In genomic region chr9:31243306-31243938, GRCm38 (mm10) we compare ENCODE assay signal across 14 mouse cellular contexts. TPM values are rescaled to one million over a fixed set of nuclear protein-coding genes. Genes with fewer than 3 reads are reported as not detected.
DNase-seq lines count a peak whose midpoint lies in the region; ATAC-seq lines count a peak whose summit lies in the region.
"Had no signal": no experiment of that assay in that cellular context is flagged by ENCODE, and none has a peak within 500 bp of the region (broad histone marks: within the 10 kb centered on the region; RNA-seq: fewer than 3 reads in every experiment).

No protein-coding gene starts in this region.

- no peaks in the 10 kb centered on the region for H3K36me3 ChIP-seq in heart, embryonic 12.5 days
- H3K36me3 ChIP-seq in splenic B cell, adult 2 months (ENCODE audit: control insufficient read depth, insufficient read depth, low read length, poor library complexity, severe bottlenecking): no peaks in the 10 kb centered on the region
- H3K36me3 ChIP-seq in intestine, embryonic 15.5 days: no peaks in the 10 kb centered on the region
- H3K36me3 ChIP-seq: limb, embryonic 13.5 days; lung, embryonic 15.5 days had no signal

- H3K4me3 ChIP-seq in heart, embryonic 12.5 days: no peak overlapping the region
- H3K4me3 ChIP-seq in intestine, embryonic 15.5 days (replicated peaks): no peak overlapping the region
- H3K4me3 ChIP-seq: limb, embryonic 13.5 days; lung, embryonic 15.5 days had no signal

- 0 out of 2 replicates have a peak, but pooled peaks cover 5% of the 10 kb centered on the region for H3K9me3 ChIP-seq in heart, embryonic 12.5 days (replicated peaks)
- no peaks in the 10 kb centered on the region for H3K9me3 ChIP-seq in intestine, embryonic 15.5 days
- H3K9me3 ChIP-seq: limb, embryonic 13.5 days; lung, embryonic 15.5 days had no signal

- ATAC-seq in heart, embryonic 12.5 days (ENCODE audit: insufficient number of reproducible peaks, low FRiP score): no peak
- 0 out of 2 replicates have a peak, but pooled peaks have one; percentile 40 for ATAC-seq in erythroblast, adult 5-6 weeks (replicated peaks; ENCODE audit: low FRiP score, poor library complexity, severe bottlenecking)
- ATAC-seq in intestine, embryonic 15.5 days: no peak
- ATAC-seq: forebrain, embryonic 14.5 days had no signal

- H3K27ac ChIP-seq in heart, embryonic 12.5 days (ENCODE audit: poor library complexity, severe bottlenecking): no peak overlapping the region
- H3K27ac ChIP-seq in intestine, embryonic 15.5 days: no peak overlapping the region
- H3K27ac ChIP-seq: limb, embryonic 13.5 days; lung, embryonic 15.5 days had no signal

- no peak overlapping the region for H3K4me2 ChIP-seq in heart, embryonic 12.5 days
- no peak overlapping the region for H3K4me2 ChIP-seq in intestine, embryonic 15.5 days (replicated peaks)
- H3K4me2 ChIP-seq: limb, embryonic 13.5 days; lung, embryonic 15.5 days had no signal

- H3K9ac ChIP-seq in heart, embryonic 12.5 days: no peak overlapping the region
- H3K9ac ChIP-seq in intestine, embryonic 15.5 days: no peak overlapping the region
- H3K9ac ChIP-seq: limb, embryonic 13.5 days; lung, embryonic 15.5 days had no signal

- H3K27me3 ChIP-seq in heart, embryonic 12.5 days (replicated peaks): no peaks in the 10 kb centered on the region
- no peaks in the 10 kb centered on the region for H3K27me3 ChIP-seq in splenic B cell, adult 2 months (ENCODE audit: control insufficient read depth, insufficient read depth, low read length, poor library complexity, severe bottlenecking)
- H3K27me3 ChIP-seq in intestine, embryonic 15.5 days (replicated peaks): no peaks in the 10 kb centered on the region
- H3K27me3 ChIP-seq: limb, embryonic 13.5 days; lung, embryonic 15.5 days had no signal

- WGBS in heart, embryonic 12.5 days: 71% methylated on average over 18 of the region's 18 CpGs
- WGBS in intestine, embryonic 15.5 days: 52% methylated on average over 18 of the region's 18 CpGs

- peak; percentile 76 for DNase-seq in heart, adult 11 months
- peak; percentile 27 for DNase-seq in urinary bladder, postnatal 14 days (ENCODE audit: low spot score)
- no peak for DNase-seq in urinary bladder, postnatal 4 days (ENCODE audit: low spot score in 2 of 2)
- DNase-seq in splenic B cell, adult 2 months (ENCODE audit: low read depth, low spot score): peak; percentile 56
- no peak for DNase-seq in frontal cortex, adult 2 months (ENCODE audit: extremely low spot score in 1 of 2, low spot score in 1 of 2)
- DNase-seq: gastrocnemius, postnatal 36 days; heart, postnatal 4 days; kidney, adult 8-10 months had no signal

- H3K4me1 ChIP-seq in heart, embryonic 12.5 days (replicated peaks): peaks cover 11% of the 10 kb centered on the region
- H3K4me1 ChIP-seq in intestine, embryonic 15.5 days (replicated peaks): no peaks in the 10 kb centered on the region; the same call in 1 of the 2 replicates
- H3K4me1 ChIP-seq: limb, embryonic 13.5 days had no signal

RNA-seq across cellular contexts. Expression of gene Aplp2, which starts 31.8 kb away (rescaled TPM):
- polyA plus RNA-seq in heart, embryonic 12.5 days (2016; fragmentation: Nextera tagmentation; extraction: Ambion mirVana): 344 and 358 TPM in 2 replicates
- 117 and 165 TPM in 2 replicates for total RNA-seq in erythroblast, adult 5-6 weeks (2015; ENCODE audit: low replicate concordance)
- 209 and 318 TPM in 2 replicates for total RNA-seq in erythroblast, adult 5-6 weeks (2017; ENCODE audit: low replicate concordance)
- 210 and 215 TPM in 2 replicates for polyA plus RNA-seq in intestine, embryonic 15.5 days (2015; fragmentation: Nextera tagmentation; extraction: Ambion mirVana)
- 788 and 803 TPM in 2 replicates for polyA plus RNA-seq in frontal cortex, adult 2 months (2012; rRNA removed)

RNA-seq across cellular contexts. Expression of gene Prdm10, which starts 36.9 kb away (rescaled TPM):
- polyA plus RNA-seq in heart, embryonic 12.5 days (2016; fragmentation: Nextera tagmentation; extraction: Ambion mirVana): 5.4 and 5.7 TPM in 2 replicates
- 4.2 and 9.2 TPM in 2 replicates for total RNA-seq in erythroblast, adult 5-6 weeks (2015; ENCODE audit: low replicate concordance)
- 7.1 and 17.3 TPM in 2 replicates for total RNA-seq in erythroblast, adult 5-6 weeks (2017; ENCODE audit: low replicate concordance)
- polyA plus RNA-seq in intestine, embryonic 15.5 days (2015; fragmentation: Nextera tagmentation; extraction: Ambion mirVana): 3.9 and 4.1 TPM in 2 replicates
- 20.5 and 21.2 TPM in 2 replicates for polyA plus RNA-seq in frontal cortex, adult 2 months (2012; rRNA removed)

Comparison
In these comparisons a context has a peak if more than half of its experiments do, and no peak if none do; other contexts are left out.
1. DNase-seq: peak in heart, adult 11 months (single experiment), urinary bladder, postnatal 14 days (single experiment) and splenic B cell, adult 2 months (single experiment); none in urinary bladder, postnatal 4 days (0 of 2) and frontal cortex, adult 2 months (0 of 2).